Mouse (Mus musculus) adipose tissue, adult 10 weeks (tissue): ENCODE results near the gene Nsmce1. TPM values are rescaled to one million over a fixed set of nuclear protein-coding genes. Genes with fewer than 3 reads are reported as not detected.

Source experiments
- polyA plus RNA-seq: library from polyadenylated mRNA; stranded (reverse); fragments of 350-450 nt; fragmentation: Illumina TruSeq; extraction: RNeasy Lipid Tissue Mini Kit (QIAGEN cat#74804); gene quantifications from one replicate; pipeline ENCODE4 v1.2.3, GENCODE M21; 2014; ENCODE audit warnings: low read depth, low replicate concordance

Nsmce1 gene
- polyA plus RNA-seq, result 40.6 TPM

GRCm38 (mm10) chr7:125490947-125491735 lies at the start of gene Nsmce1:
TSS of gene Nsmce1 (minus strand) at chr7:125491596.

GRCm38 (mm10) chr7:125444464-125445401 lies 46.7 kb downstream of the Nsmce1 start, which contains the start of gene Kdm8:
TSS of gene Kdm8 (plus strand) at chr7:125444676.

Other genes with a start within 250 kb of the Nsmce1 start
- 3.2 TPM for gene Kdm8, start 46.9 kb downstream of the Nsmce1 start, polyA plus RNA-seq
- 41.0 TPM for gene Il4ra, start 60.5 kb upstream of the Nsmce1 start, polyA plus RNA-seq
- gene Il21r, start 111.8 kb upstream of the Nsmce1 start, polyA plus RNA-seq, result 1.8 TPM
- 24.2 TPM for gene Gtf3c1, start 216.2 kb upstream of the Nsmce1 start, polyA plus RNA-seq
- gene D430042O09Rik, start 216.3 kb upstream of the Nsmce1 start, polyA plus RNA-seq, result 11.4 TPM